Mouse (Mus musculus): Measurements from ENCODE around the gene Aldh3b2.
A peak's percentile ranks its signal among the peaks of the same experiment; 100 is the strongest.
"Not testable (repeated sequence)": the region's sequence is repeated elsewhere in the genome, so short reads cannot be mapped to it uniquely, and the experiment has no call there.

The Aldh3b2 gene

DNA sequence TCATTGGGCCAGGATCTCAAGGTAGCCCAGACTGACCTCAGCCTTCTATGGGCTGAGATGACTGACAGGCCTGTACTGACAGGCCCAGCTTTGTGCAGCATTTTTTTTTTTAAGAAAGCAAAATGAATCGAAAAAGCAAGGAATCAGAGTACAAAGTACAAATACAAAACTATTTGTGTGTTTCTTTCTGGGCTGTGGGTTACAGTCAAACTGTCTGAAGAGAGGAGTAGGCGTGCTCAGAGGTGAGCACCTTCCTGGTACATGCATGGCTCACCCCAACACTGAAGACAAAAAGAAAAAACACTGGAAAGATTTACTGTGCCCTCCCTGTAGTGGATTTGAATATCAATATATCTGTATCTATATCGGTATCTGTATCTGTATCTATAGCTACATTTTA, 24.3 kb upstream of the Aldh3b2 start:
- no peak for DNase-seq

GRCm38 (mm10) chr19:3948546-3948945, 23.6 kb upstream of the Aldh3b2 start:
- peak; percentile 40 to 72 for DNase-seq

DNA sequence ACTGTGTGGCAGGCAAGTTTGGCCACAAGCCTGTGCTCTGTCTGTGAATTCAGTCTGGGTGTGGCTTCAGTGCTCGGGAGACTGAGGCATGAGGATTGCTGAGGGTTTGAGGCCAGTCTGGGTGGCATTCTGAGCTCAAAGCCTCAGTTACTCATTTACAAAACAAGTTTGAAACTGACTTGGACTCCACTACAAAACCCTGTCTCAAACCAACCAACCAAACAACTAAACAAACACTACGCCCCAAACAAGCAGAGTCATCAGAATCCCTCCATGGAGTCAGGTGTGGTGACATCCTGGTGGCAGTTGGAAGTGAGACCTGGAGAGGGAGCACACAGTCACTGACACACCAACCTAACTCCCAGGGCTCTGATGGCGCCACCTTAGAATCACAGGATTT, 21.8 kb upstream of the Aldh3b2 start:
- DNase-seq: peak; percentile 48 to 62

DNA sequence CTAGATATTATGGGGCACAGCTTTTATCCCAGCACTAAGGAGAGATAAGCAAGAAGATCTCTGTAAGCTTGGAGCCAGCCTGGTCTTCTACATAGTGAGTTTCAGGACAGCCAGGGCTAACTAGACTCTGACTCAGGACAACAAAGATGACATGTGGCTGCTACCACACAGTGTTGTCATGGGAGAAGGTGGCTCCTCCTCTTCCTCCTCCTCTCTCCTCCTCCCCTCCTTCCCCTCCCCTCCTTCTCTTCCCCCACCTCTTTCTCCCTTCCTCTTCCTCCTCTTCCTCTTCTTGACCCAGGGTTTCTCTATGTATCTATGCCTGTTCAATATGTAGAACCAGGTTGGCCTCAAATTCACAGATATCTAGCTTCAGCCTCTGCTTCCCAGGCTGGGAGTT, 20.7 kb upstream of the Aldh3b2 start:
- no peak for DNase-seq

- DNase-seq: no peak
Observed at GRCm38 (mm10) chr19:3952099-3952498, 20.0 kb upstream of the Aldh3b2 start.

- DNase-seq: peak in 1 of 2 experiments; percentile 55
Observed at GRCm38 (mm10) chr19:3955033-3955432, 17.1 kb upstream of the Aldh3b2 start.

DNA sequence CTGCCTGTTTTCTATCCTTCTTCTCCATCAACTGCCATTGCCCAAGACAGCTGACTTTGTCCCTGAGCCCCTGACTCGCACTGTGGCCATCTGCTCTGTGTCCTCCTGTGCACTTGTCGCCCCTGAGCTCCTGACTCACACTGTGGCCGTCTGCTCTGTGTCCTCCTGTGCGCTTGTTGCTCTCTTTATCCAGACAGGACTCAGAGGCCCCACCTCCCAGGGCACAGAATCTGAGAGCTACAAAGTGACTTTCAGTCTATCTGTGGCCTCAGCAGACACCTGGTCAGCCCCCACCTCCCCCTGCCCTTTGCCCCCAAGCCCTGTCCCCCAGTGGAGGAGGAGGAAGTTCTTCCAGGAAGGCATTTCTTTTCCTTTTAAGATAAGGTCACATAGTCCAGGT, 16.3 kb upstream of the Aldh3b2 start:
- peak in 1 of 2 experiments; percentile 63 for DNase-seq

- DNase-seq: peak; percentile 28 to 69
Observed at GRCm38 (mm10) chr19:3957296-3958036, 14.7 kb upstream of the Aldh3b2 start.

- DNase-seq: peak; percentile 50 to 73
Observed at GRCm38 (mm10) chr19:3958470-3958869, 13.7 kb upstream of the Aldh3b2 start, which contains the start of gene Aldh3b3. Gene Aldh3b3, plus strand, starts transcription at chr19:3958645.

GRCm38 (mm10) chr19:3959030-3959429, 13.1 kb upstream of the Aldh3b2 start:
- peak; percentile 62 to 82 for DNase-seq

GRCm38 (mm10) chr19:3960211-3960610, 11.9 kb upstream of the Aldh3b2 start:
- no peak for DNase-seq

- DNase-seq: not testable (repeated sequence)
Observed at GRCm38 (mm10) chr19:3961805-3962204, 10.3 kb upstream of the Aldh3b2 start.

DNA sequence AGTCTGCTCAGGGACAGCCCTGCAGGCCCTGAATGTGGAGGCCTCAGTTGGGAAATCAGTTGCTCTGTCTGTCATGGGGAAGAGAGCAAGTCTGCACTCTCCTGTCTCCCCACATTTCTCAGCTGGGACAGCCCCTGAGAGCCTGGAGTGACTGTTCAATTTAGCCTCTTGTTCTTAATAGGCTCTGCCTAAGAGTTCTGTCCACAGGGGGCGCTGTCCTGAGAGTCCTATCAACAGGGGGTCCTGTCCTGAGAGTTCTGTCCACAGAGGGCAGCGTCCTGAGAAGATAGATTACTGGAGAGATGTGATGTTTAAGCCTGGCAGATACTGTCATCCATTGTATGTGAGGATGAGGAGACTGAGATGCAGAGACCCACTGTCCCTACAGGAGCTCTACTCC, 9.7 kb upstream of the Aldh3b2 start:
- DNase-seq: peak in 1 of 2 experiments; percentile 53

DNA sequence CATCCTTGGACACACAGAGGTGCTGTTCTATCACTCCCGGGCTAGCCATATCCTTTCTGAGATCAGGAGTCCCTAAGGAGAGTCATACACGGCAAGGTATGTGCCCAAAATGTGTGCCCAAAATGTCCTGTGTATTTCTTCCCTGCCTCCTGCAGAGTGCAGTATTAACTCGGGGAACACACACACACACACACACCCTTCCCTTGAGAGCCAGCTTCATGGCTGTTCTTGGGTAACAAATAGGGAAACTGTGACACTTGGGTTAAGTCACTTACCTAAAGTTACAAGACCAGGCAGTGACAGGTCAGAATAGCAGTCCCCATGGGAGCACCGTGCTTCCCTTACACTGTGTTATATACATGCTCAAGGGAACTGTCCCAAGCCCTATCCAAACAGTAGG, 8.1 kb upstream of the Aldh3b2 start:
- no peak for DNase-seq

DNA sequence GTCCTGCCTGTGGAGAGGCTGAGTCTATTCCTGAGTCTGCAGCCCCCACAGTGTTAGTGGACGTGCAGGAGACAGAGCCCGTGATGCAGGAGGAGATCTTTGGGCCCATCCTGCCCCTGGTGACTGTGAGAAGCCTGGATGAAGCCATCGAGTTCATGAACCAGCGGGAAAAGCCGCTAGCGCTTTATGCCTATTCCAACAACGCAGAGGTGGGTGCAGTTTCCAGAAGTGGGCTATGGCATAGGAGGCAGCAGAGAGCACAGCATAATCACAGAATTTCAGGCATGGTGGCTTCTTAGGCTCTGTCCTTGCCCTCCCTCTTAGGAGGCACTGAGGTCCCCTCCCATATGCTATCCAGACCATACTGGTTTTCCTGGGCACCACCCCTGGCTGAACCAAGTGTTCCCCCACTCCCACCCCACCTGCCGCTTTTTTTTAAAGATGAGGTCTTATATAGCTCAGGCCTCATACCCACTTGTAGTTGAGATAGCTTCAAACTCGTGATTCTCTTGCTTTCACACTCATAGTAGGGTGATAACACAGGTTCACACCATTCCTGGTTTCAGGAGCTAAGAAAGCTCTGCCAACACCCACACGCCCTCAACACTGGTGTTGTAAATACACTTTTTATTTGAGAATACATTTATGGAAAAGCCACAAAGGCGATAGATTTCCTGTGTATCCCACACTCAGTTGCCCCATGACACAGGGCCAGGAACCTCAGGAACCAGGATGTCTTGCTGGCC, 5.6 kb upstream of the Aldh3b2 start:
- no peak for DNase-seq

DNA sequence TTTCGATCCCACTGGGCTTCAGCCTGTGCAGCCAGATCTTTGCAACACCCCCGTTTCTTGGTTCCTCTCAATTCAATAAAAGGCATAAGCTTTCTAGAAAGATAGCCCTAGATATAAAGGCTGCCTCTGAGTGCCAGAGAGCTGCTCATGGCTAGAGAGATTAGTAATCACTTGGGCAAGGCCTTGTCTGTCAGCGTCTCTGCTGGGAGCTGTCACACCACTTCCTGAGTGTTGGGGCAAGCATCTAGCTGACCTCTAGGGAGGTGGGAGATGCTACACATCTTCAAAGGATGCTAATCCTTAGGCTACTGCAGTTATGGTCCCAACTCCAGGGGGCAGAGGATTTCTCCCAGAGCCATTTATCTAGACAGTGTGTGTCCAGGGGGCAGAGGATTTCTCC, 4.9 kb upstream of the Aldh3b2 start:
- DNase-seq: no peak

- DNase-seq: not testable (repeated sequence)
Observed at GRCm38 (mm10) chr19:3974608-3975007, 2.5 kb downstream of the Aldh3b2 start.

DNA sequence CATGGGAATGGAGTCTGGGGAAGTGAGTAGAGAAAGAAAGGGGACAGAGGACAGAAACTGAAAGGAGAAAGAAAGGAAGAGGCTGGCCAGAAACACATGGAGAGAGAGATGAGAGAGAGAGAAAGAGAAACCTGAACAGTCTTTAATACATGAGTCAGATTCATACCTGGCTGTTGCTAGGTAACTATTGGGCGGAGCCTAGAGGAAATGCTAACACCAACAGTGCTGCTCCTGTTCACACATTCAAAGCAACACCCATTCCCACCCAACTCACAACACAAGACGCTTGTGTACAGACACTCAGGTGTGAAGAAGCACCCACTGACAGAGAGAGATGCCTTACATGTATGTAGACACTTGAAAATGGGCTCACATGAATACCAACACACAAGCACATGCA, 3.7 kb downstream of the Aldh3b2 start:
- DNase-seq: no peak

DNA sequence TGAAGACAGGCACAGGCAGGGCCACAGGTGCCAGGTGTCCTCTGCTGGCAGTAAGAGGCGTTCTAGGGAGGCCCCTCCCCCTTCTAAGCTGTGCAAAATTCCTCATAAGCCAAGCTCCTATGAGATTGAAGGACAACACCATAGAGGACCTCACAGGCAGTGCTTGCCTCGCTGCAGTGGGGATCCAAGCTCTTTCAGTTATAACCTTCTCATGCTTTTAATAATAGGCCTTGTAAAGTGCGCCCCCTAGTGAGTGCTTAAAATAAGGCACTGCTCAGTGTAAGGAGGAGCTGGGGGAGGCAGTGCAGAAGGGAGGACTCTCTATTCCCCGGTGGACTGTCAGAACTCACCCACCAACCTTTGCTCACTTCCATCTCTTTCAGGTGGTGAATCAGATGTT, 8.2 kb downstream of the Aldh3b2 start:
- DNase-seq: peak; percentile 81 to 93

GRCm38 (mm10) chr19:3980917-3981316, 8.8 kb downstream of the Aldh3b2 start:
- DNase-seq: no peak

- peak in 1 of 2 experiments; percentile 68 for DNase-seq
Observed at GRCm38 (mm10) chr19:3983527-3984200, 11.5 kb downstream of the Aldh3b2 start.

- DNase-seq: peak; percentile 82 to 96
Observed at GRCm38 (mm10) chr19:3985261-3985681, 13.1 kb downstream of the Aldh3b2 start.

- DNase-seq: peak; percentile 97
Observed at GRCm38 (mm10) chr19:3986334-3986733, 14.2 kb downstream of the Aldh3b2 start, which contains the start of gene Acy3. Gene Acy3, plus strand, starts transcription at chr19:3986570.
